ENCODE assay signal across 18 mouse cellular contexts in the genomic region with DNA sequence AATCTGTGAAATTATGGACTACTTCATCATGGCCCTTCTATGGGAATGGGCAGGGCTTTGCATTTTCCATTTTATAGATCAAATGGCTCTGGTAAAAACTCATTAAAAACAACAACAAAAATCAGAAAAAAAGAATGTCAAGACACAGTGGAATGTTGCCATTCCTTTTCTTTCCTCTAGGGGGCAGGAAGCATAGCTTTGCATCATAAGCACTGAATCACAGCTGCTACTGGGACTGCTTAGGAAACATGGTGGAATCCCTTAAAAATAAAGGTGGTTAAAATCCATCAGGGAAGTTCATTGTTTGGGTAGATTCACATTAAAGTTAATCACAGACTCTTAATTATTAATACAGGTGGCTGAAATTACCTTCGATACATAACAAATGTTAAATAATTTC.
DNase-seq lines count a peak whose midpoint lies in the region; ATAC-seq and TF ChIP-seq lines count a peak whose summit lies in the region.
"Had no signal": no experiment of that assay in that cellular context is flagged by ENCODE, and none has a peak within 500 bp of the region (broad histone marks: within the 10 kb centered on the region; RNA-seq: fewer than 3 reads in every experiment).

No protein-coding gene starts in this region.

- 97% methylated on average over 1 of the region's 1 CpGs for WGBS in hindbrain, postnatal 0 days
- WGBS in hindbrain, embryonic 10.5 days, result 93% methylated on average over 1 of the region's 1 CpGs
- WGBS in lung, embryonic 14.5 days, result 100% methylated on average over 1 of the region's 1 CpGs
- WGBS in kidney, embryonic 14.5 days, result 100% methylated on average over 1 of the region's 1 CpGs

- no peaks in the 10 kb centered on the region for H3K36me3 ChIP-seq in hindbrain, postnatal 0 days (ENCODE audit: insufficient read depth, low read length)
- H3K36me3 ChIP-seq in hindbrain, embryonic 10.5 days, result no peaks in the 10 kb centered on the region
- H3K36me3 ChIP-seq in lung, embryonic 14.5 days (ENCODE audit: insufficient read depth), result no peaks in the 10 kb centered on the region
- no peaks in the 10 kb centered on the region for H3K36me3 ChIP-seq in kidney, embryonic 14.5 days (ENCODE audit: control insufficient read depth, insufficient read depth, low read length)
- H3K36me3 ChIP-seq: forebrain, embryonic 15.5 days; heart, embryonic 15.5 days; hindbrain, embryonic 12.5 days; limb, embryonic 15.5 days; neural tube, embryonic 13.5 days had no signal

- no peak overlapping the region for H3K9ac ChIP-seq in hindbrain, postnatal 0 days (replicated peaks; ENCODE audit: low read length)
- no peak overlapping the region for H3K9ac ChIP-seq in lung, embryonic 14.5 days
- H3K9ac ChIP-seq in kidney, embryonic 14.5 days (ENCODE audit: low read depth, low read length), result no peak overlapping the region
- H3K9ac ChIP-seq: forebrain, embryonic 15.5 days; heart, embryonic 15.5 days; hindbrain, embryonic 12.5 days; limb, embryonic 15.5 days; neural tube, embryonic 13.5 days had no signal

- no peak for ATAC-seq in hindbrain, postnatal 0 days
- no peak for ATAC-seq in lung, embryonic 14.5 days (ENCODE audit: insufficient read depth)
- ATAC-seq in kidney, embryonic 14.5 days (ENCODE audit: low FRiP score, low TSS enrichment), result no peak
- ATAC-seq: forebrain, embryonic 15.5 days; intestine, embryonic 16.5 days had no signal

- no peak overlapping the region for H3K4me2 ChIP-seq in hindbrain, postnatal 0 days (ENCODE audit: low read depth, low read length)
- no peak overlapping the region for H3K4me2 ChIP-seq in lung, embryonic 14.5 days
- no peak overlapping the region for H3K4me2 ChIP-seq in kidney, embryonic 14.5 days (replicated peaks; ENCODE audit: low read depth, low read length)
- H3K4me2 ChIP-seq: forebrain, embryonic 15.5 days; heart, embryonic 15.5 days; hindbrain, embryonic 12.5 days; limb, embryonic 15.5 days; neural tube, embryonic 13.5 days had no signal

- DNase-seq in embryo, embryonic 10.5 days (ENCODE audit: low spot score), result peak; percentile 9
- no peak for DNase-seq in embryo, embryonic 9.5 days (ENCODE audit: extremely low spot score)
- DNase-seq in hindbrain, postnatal 0 days (ENCODE audit: low spot score), result no peak
- DNase-seq in hindbrain, embryonic 10.5 days (ENCODE audit: low spot score), result no peak
- peak; percentile 2 for DNase-seq in lung, embryonic 14.5 days
- no peak for DNase-seq in lung, postnatal 4 days
- peak; percentile 15 for DNase-seq in R1 (ENCODE audit: low read depth, low spot score)
- DNase-seq: cerebellum, adult 9-10 months; kidney, postnatal 25 days; lung, postnatal 14 days had no signal

- H3K9me3 ChIP-seq in hindbrain, postnatal 0 days (ENCODE audit: low read length), result no peaks in the 10 kb centered on the region
- no peaks in the 10 kb centered on the region for H3K9me3 ChIP-seq in hindbrain, embryonic 10.5 days
- no peaks in the 10 kb centered on the region for H3K9me3 ChIP-seq in lung, embryonic 14.5 days (ENCODE audit: low read depth, low read length)
- H3K9me3 ChIP-seq in kidney, embryonic 14.5 days (ENCODE audit: control insufficient read depth, low read length), result no peaks in the 10 kb centered on the region
- H3K9me3 ChIP-seq: forebrain, embryonic 15.5 days; heart, embryonic 15.5 days; hindbrain, embryonic 12.5 days; limb, embryonic 15.5 days; neural tube, embryonic 13.5 days had no signal

- H3K4me3 ChIP-seq in hindbrain, postnatal 0 days (ENCODE audit: low read length), result no peak overlapping the region
- no peak overlapping the region for H3K4me3 ChIP-seq in hindbrain, embryonic 10.5 days
- no peak overlapping the region for H3K4me3 ChIP-seq in lung, embryonic 14.5 days (ENCODE audit: low read depth, low read length)
- H3K4me3 ChIP-seq in kidney, embryonic 14.5 days (ENCODE audit: low read length), result no peak overlapping the region
- H3K4me3 ChIP-seq: erythroblast, embryonic 14.5 days; forebrain, embryonic 15.5 days; heart, embryonic 15.5 days; hindbrain, embryonic 12.5 days; limb, embryonic 15.5 days; neural tube, embryonic 13.5 days had no signal

- H3K27ac ChIP-seq in hindbrain, postnatal 0 days, result no peak overlapping the region
- H3K27ac ChIP-seq in hindbrain, embryonic 10.5 days, result no peak overlapping the region
- no peak overlapping the region for H3K27ac ChIP-seq in lung, embryonic 14.5 days (ENCODE audit: low read depth)
- no peak overlapping the region for H3K27ac ChIP-seq in kidney, embryonic 14.5 days (ENCODE audit: low read depth, low read length)
- H3K27ac ChIP-seq: forebrain, embryonic 15.5 days; heart, embryonic 15.5 days; hindbrain, embryonic 12.5 days; limb, embryonic 15.5 days; neural tube, embryonic 13.5 days had no signal

- no peaks in the 10 kb centered on the region for H3K4me1 ChIP-seq in hindbrain, postnatal 0 days (ENCODE audit: insufficient read depth, low read length)
- no peaks in the 10 kb centered on the region for H3K4me1 ChIP-seq in hindbrain, embryonic 10.5 days (replicated peaks)
- no peaks in the 10 kb centered on the region for H3K4me1 ChIP-seq in lung, embryonic 14.5 days (ENCODE audit: insufficient read depth)
- H3K4me1 ChIP-seq in kidney, embryonic 14.5 days (ENCODE audit: control insufficient read depth, insufficient read depth, low read length), result no peaks in the 10 kb centered on the region
- H3K4me1 ChIP-seq: forebrain, embryonic 15.5 days; heart, embryonic 15.5 days; hindbrain, embryonic 12.5 days; limb, embryonic 15.5 days; neural tube, embryonic 13.5 days had no signal

- H3K27me3 ChIP-seq in hindbrain, postnatal 0 days (ENCODE audit: insufficient read depth, low read length), result no peaks in the 10 kb centered on the region
- no peaks in the 10 kb centered on the region for H3K27me3 ChIP-seq in hindbrain, embryonic 10.5 days (ENCODE audit: insufficient read depth, poor library complexity, severe bottlenecking)
- no peaks in the 10 kb centered on the region for H3K27me3 ChIP-seq in lung, embryonic 14.5 days (ENCODE audit: insufficient read depth, low read length)
- no peaks in the 10 kb centered on the region for H3K27me3 ChIP-seq in kidney, embryonic 14.5 days (ENCODE audit: control insufficient read depth, insufficient read depth, low read length)
- H3K27me3 ChIP-seq: forebrain, embryonic 15.5 days; heart, embryonic 15.5 days; hindbrain, embryonic 12.5 days; limb, embryonic 15.5 days; neural tube, embryonic 13.5 days had no signal

- peak; percentile 26; the same call in 1 of the 2 replicates for TF ChIP-seq CTCF in hindbrain, postnatal 0 days (IDR thresholded peaks at IDR 0.05; ENCODE audit: low read depth)
- peak; percentile 48 for TF ChIP-seq CTCF in lung, embryonic 14.5 days (IDR thresholded peaks at IDR 0.05; ENCODE audit: low read depth)

Comparison
In these comparisons a context has a peak if more than half of its experiments do, and no peak if none do; other contexts are left out.
1. DNase-seq: peak in embryo, embryonic 10.5 days (single experiment), lung, embryonic 14.5 days (single experiment) and R1 (single experiment); none in embryo, embryonic 9.5 days (single experiment), hindbrain, postnatal 0 days (single experiment), hindbrain, embryonic 10.5 days (single experiment) and lung, postnatal 4 days (0 of 2).